Comparison of ENCODE assay signal across 8 mouse cellular contexts in genomic region chr2:119787206-119787883, GRCm38 (mm10). TPM values are rescaled to one million over a fixed set of nuclear protein-coding genes. Genes with fewer than 3 reads are reported as not detected.
DNase-seq lines count a peak whose midpoint lies in the region; ATAC-seq and TF ChIP-seq lines count a peak whose summit lies in the region.

TSS of gene Rpap1 (minus strand) at chr2:119787537.

- H3K27ac ChIP-seq in forebrain, embryonic 12.5 days, result peak within 1 kb of the TSS; percentile 85
- peak within 1 kb of the TSS; percentile 70 for H3K27ac ChIP-seq in heart, postnatal 0 days (ENCODE audit: low read depth)
- peak within 1 kb of the TSS; percentile 26; the same call in 1 of the 2 replicates for H3K27ac ChIP-seq in liver, postnatal 0 days (ENCODE audit: low read depth)
- peak within 1 kb of the TSS; percentile 90 for H3K27ac ChIP-seq in neural tube, embryonic 13.5 days (replicated peaks)
- peak within 1 kb of the TSS; percentile 80 for H3K27ac ChIP-seq in testis, adult 2 months (ENCODE audit: control insufficient read depth, insufficient read depth, low read depth, low read length)

- TF ChIP-seq EP300 in heart, postnatal 0 days (IDR thresholded peaks at IDR 0.05; ENCODE audit: low read depth), result no peak
- 0 out of 2 replicates have a peak, but pooled peaks have one; percentile 11 for TF ChIP-seq EP300 in liver, postnatal 0 days (IDR thresholded peaks at IDR 0.05; ENCODE audit: low read depth)

- H3K9me3 ChIP-seq in forebrain, embryonic 12.5 days, result no peaks in the 10 kb centered on the region
- H3K9me3 ChIP-seq in heart, postnatal 0 days (replicated peaks; ENCODE audit: control insufficient read depth, low read length), result no peaks in the 10 kb centered on the region
- H3K9me3 ChIP-seq in liver, postnatal 0 days (ENCODE audit: low read length), result no peaks in the 10 kb centered on the region
- no peaks in the 10 kb centered on the region for H3K9me3 ChIP-seq in neural tube, embryonic 13.5 days

- H3K9ac ChIP-seq in forebrain, embryonic 12.5 days, result peak within 1 kb of the TSS; percentile 68
- peak within 1 kb of the TSS; percentile 58 for H3K9ac ChIP-seq in heart, postnatal 0 days (replicated peaks; ENCODE audit: low read depth, low read length)
- H3K9ac ChIP-seq in liver, postnatal 0 days (replicated peaks), result peak within 1 kb of the TSS; percentile 57
- peak within 1 kb of the TSS; percentile 74 for H3K9ac ChIP-seq in neural tube, embryonic 13.5 days

- peak; percentile 85 for TF ChIP-seq POLR2A in testis, adult 2 months (IDR thresholded peaks at IDR 0.05; ENCODE audit: control insufficient read depth, low read depth, low read length)

- H3K4me2 ChIP-seq in forebrain, embryonic 12.5 days, result peak within 1 kb of the TSS; percentile 75
- H3K4me2 ChIP-seq in heart, postnatal 0 days (ENCODE audit: low read depth, low read length), result peak within 1 kb of the TSS; percentile 85
- peak within 1 kb of the TSS; percentile 95 for H3K4me2 ChIP-seq in liver, postnatal 0 days (ENCODE audit: low read depth, low read length)
- peak within 1 kb of the TSS; percentile 70 for H3K4me2 ChIP-seq in neural tube, embryonic 13.5 days

- peak within 1 kb of the TSS; percentile 63 for H3K4me3 ChIP-seq in forebrain, embryonic 12.5 days (replicated peaks)
- peak within 1 kb of the TSS; percentile 66 for H3K4me3 ChIP-seq in heart, postnatal 0 days (ENCODE audit: low read depth, low read length)
- peak within 1 kb of the TSS; percentile 79 for H3K4me3 ChIP-seq in liver, postnatal 0 days (ENCODE audit: low read depth, low read length)
- peak within 1 kb of the TSS; percentile 63 for H3K4me3 ChIP-seq in neural tube, embryonic 13.5 days
- H3K4me3 ChIP-seq in testis, adult 2 months (ENCODE audit: control insufficient read depth, low read depth, low read length), result peak within 1 kb of the TSS; percentile 95

- H3K27me3 ChIP-seq in forebrain, embryonic 12.5 days, result 0 out of 2 replicates have a peak, but pooled peaks cover 6% of the 10 kb centered on the region
- H3K27me3 ChIP-seq in heart, postnatal 0 days (ENCODE audit: control insufficient read depth, insufficient read depth, low read length), result no peaks in the 10 kb centered on the region
- no peaks in the 10 kb centered on the region for H3K27me3 ChIP-seq in liver, postnatal 0 days (ENCODE audit: insufficient read depth, low read length)
- no peaks in the 10 kb centered on the region; the same call in 1 of the 2 replicates for H3K27me3 ChIP-seq in neural tube, embryonic 13.5 days
- H3K27me3 ChIP-seq in testis, adult 2 months (ENCODE audit: control insufficient read depth, insufficient read depth, low read length), result no peaks in the 10 kb centered on the region

- peak; percentile 96 for ATAC-seq in forebrain, embryonic 12.5 days (ENCODE audit: low FRiP score)
- peak; percentile 93 for ATAC-seq in heart, postnatal 0 days (ENCODE audit: insufficient read depth, low read depth)
- peak; percentile 98 for ATAC-seq in liver, postnatal 0 days
- ATAC-seq in neural tube, embryonic 13.5 days (ENCODE audit: low read depth), result peak; percentile 97

- no peak for TF ChIP-seq CTCF in heart, postnatal 0 days (IDR thresholded peaks at IDR 0.05; ENCODE audit: low read depth)
- 0 out of 2 replicates have a peak, but pooled peaks have one; percentile 4 for TF ChIP-seq CTCF in liver, postnatal 0 days (IDR thresholded peaks at IDR 0.05; ENCODE audit: low read depth)
- no peak for TF ChIP-seq CTCF in testis, adult 2 months (IDR thresholded peaks at IDR 0.05; ENCODE audit: control insufficient read depth, insufficient read depth, insufficient replicate concordance, low read depth, low read length)

- peaks cover 22% of the 10 kb centered on the region for H3K36me3 ChIP-seq in forebrain, embryonic 12.5 days (replicated peaks)
- peaks cover 9% of the 10 kb centered on the region for H3K36me3 ChIP-seq in heart, postnatal 0 days (replicated peaks; ENCODE audit: control insufficient read depth, insufficient read depth, low read length)
- 0 out of 2 replicates have a peak, but pooled peaks cover 7% of the 10 kb centered on the region for H3K36me3 ChIP-seq in liver, postnatal 0 days (replicated peaks; ENCODE audit: insufficient read depth, low read length)
- H3K36me3 ChIP-seq in neural tube, embryonic 13.5 days, result peaks cover 14% of the 10 kb centered on the region
- peaks cover 1% of the 10 kb centered on the region for H3K36me3 ChIP-seq in testis, adult 2 months (ENCODE audit: control insufficient read depth, insufficient read depth, low read length)

- peaks cover 12% of the 10 kb centered on the region for H3K4me1 ChIP-seq in forebrain, embryonic 12.5 days
- H3K4me1 ChIP-seq in heart, postnatal 0 days (ENCODE audit: control insufficient read depth, insufficient read depth), result no peaks in the 10 kb centered on the region
- peaks cover 15% of the 10 kb centered on the region for H3K4me1 ChIP-seq in liver, postnatal 0 days (ENCODE audit: insufficient read depth)
- H3K4me1 ChIP-seq in neural tube, embryonic 13.5 days (replicated peaks), result peaks cover 9% of the 10 kb centered on the region
- no peaks in the 10 kb centered on the region for H3K4me1 ChIP-seq in testis, adult 2 months (ENCODE audit: control insufficient read depth, insufficient read depth, low read length)

- WGBS in forebrain, embryonic 12.5 days, result under 1% methylated on average over 44 of the region's 44 CpGs
- WGBS in heart, postnatal 0 days, result under 1% methylated on average over 44 of the region's 44 CpGs
- WGBS in liver, postnatal 0 days (ENCODE audit: insufficient replicate concordance), result under 1% methylated on average over 44 of the region's 44 CpGs
- under 1% methylated on average over 44 of the region's 44 CpGs for WGBS in neural tube, embryonic 13.5 days

- peak; percentile 71 for DNase-seq in ES-CJ7 (ENCODE audit: low read depth, low spot score)
- DNase-seq in c-Kit-positive CD71-positive TER-119-positive erythroid progenitor cells, embryonic 14.5 days (ENCODE audit: low spot score), result peak; percentile 76
- DNase-seq in heart, postnatal 0 days (ENCODE audit: low spot score), result peak; percentile 77
- peak; percentile 77 to 92 for DNase-seq in kidney, postnatal 36 days
- DNase-seq in liver, postnatal 0 days, result peak; percentile 85

RNA-seq across cellular contexts. Expression of gene Rpap1, which starts in this region (rescaled TPM):
- polyA plus RNA-seq in forebrain, embryonic 12.5 days (2016; fragmentation: Nextera tagmentation; extraction: Ambion mirVana), result 32.8 and 33.4 TPM in 2 replicates
- total RNA-seq in heart, postnatal 0 days (2014; rRNA removed; ENCODE audit: low replicate concordance), result 13.9 and 20.5 TPM in 2 replicates
- polyA plus RNA-seq in heart, postnatal 0 days (2015; fragmentation: Nextera tagmentation; extraction: Ambion mirVana), result 9.0 and 10.2 TPM in 2 replicates
- 3.7 and 3.9 TPM in 2 replicates for polyA plus RNA-seq in liver, postnatal 0 days (2015; fragmentation: Nextera tagmentation; extraction: Ambion mirVana)
- polyA plus RNA-seq in neural tube, embryonic 13.5 days (2015; fragmentation: Nextera tagmentation; extraction: Ambion mirVana), result 18.6 and 21.0 TPM in 2 replicates
- 13.4 and 13.7 TPM in 2 replicates for polyA plus RNA-seq in testis, adult 2 months (2012; rRNA removed)

Comparison
In these comparisons a context has a peak if more than half of its experiments do, and no peak if none do; other contexts are left out.
1. Peak in every context shown above with its lines: DNase-seq, ATAC-seq, H3K4me3 ChIP-seq and H3K27ac ChIP-seq.
2. H3K27ac ChIP-seq: peak in every context shown above with its lines; median percentile 90 in neural tube, embryonic 13.5 days; 85 in forebrain, embryonic 12.5 days; 80 in testis, adult 2 months; 70 in heart, postnatal 0 days; 26 in liver, postnatal 0 days.